Mouse (Mus musculus): ENCODE results near the gene Nrxn3. TPM values are rescaled to one million over a fixed set of nuclear protein-coding genes. Genes with fewer than 3 reads are reported as not detected.

The Nrxn3 gene
- total RNA-seq, 2 experiments from 2014 or later, result 214 to 265 TPM

- intact Hi-C loops (cut with DNase I), result loop anchor here (10.0 kb wide), 1 partner anchor 400 kb away; no protein-coding TSS in a partner anchor
These were observed 672.6 kb downstream of the Nrxn3 start for GRCm38 (mm10) chr12:89395121-89395792.

GRCm38 (mm10) chr12:89436519-89436918, 713.8 kb downstream of the Nrxn3 start:
- DNase-seq (ENCODE audit: low spot score in 2 of 2), result no peak
- intact Hi-C loops (cut with DNase I), result no loop called here

More at GRCm38 (mm10) chr12:89395121-89395792, 672.6 kb downstream of the Nrxn3 start:
- DNase-seq (ENCODE audit: low spot score in 2 of 2), result peak; percentile 46 to 54

DNA sequence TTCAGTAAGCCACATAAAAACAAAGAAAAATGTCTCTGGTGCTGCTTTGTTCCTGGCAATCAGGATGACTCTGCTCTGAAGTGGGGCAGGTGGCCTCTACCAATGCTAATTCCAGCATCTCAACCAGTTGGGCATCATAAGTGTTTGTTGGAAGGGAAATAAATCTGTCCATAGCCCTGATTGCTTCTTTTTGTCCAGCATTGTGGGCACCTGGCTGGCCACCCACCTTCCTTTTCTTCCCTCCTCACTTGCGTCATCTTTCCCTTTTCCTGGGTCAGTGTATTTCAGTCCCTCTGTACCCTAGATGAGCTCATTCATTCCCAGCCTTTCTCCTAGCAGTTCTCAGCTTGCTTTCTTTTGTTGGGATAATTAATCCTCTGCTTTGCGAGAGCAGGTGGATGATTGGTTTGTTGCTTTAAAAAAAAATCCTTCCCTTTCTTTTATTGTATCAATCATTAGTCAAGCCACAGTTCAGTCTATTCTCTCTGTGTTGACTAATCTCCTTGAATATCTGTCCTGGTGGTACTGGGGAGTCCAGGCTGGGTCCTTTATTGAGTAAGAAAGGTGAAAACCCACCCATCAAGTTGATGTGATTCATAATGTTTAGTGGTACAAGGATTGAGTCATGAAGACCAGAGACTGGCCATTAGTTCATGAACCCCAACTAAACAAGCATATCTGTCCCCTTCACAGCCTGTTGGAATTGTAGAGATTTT, 719.8 kb downstream of the Nrxn3 start:
- no peak for DNase-seq (ENCODE audit: low spot score in 2 of 2)
- intact Hi-C loops (cut with DNase I), result no loop called here

DNA sequence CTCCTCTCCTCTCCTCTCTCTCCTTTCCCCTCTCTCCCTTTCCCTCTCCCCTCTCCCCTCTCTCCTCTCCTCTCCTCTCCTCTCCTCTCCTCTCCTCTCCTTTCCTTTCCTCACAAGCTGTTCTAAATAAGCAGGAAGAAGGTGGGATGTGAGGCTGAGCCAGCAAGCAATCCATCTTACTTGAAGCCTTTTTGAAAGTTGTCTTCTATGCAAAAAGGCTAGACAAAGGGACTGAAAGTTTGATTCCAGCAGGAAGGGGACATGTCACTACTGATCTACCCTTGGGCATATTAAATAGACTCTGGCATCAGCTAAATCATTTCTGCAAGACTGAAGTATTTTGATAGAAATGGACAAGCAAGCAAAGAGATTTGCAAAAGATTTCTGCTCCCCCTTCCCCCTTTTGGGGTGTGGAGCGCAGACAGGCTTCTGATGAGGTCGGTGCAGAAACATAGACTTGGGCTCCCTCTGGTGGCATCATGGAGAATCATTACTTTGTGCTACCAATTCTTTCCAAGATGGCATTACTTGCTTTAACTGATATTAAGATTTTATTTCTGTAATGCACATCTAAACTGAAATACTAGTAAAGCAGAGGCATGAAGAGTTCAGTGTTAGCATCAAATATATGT, 728.1 kb downstream of the Nrxn3 start:
- DNase-seq (ENCODE audit: low spot score in 2 of 2), result peak in 1 of 2 experiments; percentile 48
- intact Hi-C loops (cut with DNase I), result no loop called here

DNA sequence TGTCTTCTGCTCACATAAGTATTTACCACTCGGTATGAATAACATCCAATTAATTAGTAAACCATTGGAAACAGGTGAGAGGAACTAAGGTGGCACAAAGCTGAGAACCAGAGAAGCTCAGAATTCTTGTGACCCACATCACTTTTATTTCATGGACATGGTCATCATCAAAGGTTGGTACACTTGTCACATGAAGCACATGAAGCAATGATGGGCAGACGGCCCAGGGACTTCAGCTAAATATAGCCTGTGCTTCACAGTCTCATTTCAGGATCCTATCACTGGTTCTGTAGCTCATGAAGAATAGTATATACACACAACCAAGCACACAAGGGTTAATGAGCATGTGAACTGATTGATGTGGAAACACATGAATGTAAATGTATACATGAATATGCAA, 747.5 kb downstream of the Nrxn3 start:
- DNase-seq (ENCODE audit: low spot score in 2 of 2), result no peak
- intact Hi-C loops (cut with DNase I), result no loop called here

DNA sequence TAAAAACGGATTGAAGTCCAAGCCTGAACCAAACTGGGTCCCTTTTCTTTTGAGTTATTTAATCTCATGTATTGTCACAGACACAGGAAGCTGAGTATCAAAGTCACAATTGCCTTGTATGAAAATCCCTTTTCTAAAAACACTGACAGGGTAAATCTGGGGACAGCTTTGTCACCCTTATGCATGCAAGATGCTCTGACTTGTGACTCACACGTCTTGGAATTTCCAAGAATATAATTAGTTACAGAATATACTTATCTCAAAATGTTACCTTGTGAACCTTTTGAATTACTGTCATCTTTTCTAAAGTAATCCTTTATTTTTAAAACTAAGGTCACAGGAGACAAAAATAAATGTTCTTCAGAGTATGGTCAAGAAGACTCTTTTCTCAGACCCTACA, 748.6 kb downstream of the Nrxn3 start:
- intact Hi-C loops (cut with DNase I), result no loop called here
- DNase-seq (ENCODE audit: low spot score in 2 of 2), result no peak

GRCm38 (mm10) chr12:89471874-89472273, 749.2 kb downstream of the Nrxn3 start:
- no peak for DNase-seq (ENCODE audit: low spot score in 2 of 2)
- intact Hi-C loops (cut with DNase I), result no loop called here

DNA sequence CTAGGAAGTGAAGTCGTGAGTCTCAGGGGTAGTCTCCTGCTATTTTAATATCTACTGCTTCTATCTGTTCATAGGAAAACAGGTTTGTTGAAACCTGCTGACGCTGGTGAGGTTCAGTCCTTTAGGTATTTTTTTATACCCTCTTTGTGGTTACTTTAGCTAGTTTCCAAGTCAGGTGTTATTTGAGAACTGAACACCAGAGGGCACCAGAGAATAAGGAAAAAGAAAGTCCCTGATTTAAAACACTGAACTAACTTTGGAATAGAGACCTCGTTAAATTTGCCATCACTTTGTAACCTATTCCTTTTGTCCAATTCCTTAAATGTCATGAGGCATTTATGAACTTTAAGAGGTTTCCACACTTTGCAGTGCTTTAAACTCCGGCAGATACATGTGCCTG, 756.4 kb downstream of the Nrxn3 start:
- intact Hi-C loops (cut with DNase I), result no loop called here
- DNase-seq (ENCODE audit: low spot score in 2 of 2), result no peak

DNA sequence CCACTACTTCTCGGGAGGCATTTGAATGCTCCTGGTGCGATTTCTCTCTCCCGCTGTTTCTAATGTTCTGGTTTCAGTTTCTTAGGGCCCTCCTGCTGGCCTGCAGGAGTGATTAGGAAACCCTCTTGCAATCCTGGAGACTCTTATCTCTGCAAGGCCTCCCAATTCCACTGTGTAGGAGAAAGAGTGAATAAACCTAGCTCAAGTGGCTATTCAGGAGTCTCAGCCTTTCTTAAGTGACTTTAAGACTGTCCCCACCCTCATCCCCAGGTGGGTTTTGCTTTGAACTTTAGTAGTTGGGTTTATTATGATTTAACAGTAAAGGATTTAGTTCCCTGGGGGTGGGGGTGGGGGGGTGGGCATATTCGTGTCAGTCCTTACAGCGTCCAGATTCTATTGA, 759.5 kb downstream of the Nrxn3 start:
- intact Hi-C loops (cut with DNase I), result no loop called here
- no peak for DNase-seq (ENCODE audit: low spot score in 2 of 2)

GRCm38 (mm10) chr12:89504026-89504425, 781.4 kb downstream of the Nrxn3 start:
- intact Hi-C loops (cut with DNase I), result loop anchor here (10.0 kb wide), 1 partner anchor 1821 kb away; no protein-coding TSS in a partner anchor
- DNase-seq (ENCODE audit: low spot score in 2 of 2), result no peak

GRCm38 (mm10) chr12:89505121-89505764, 782.6 kb downstream of the Nrxn3 start:
- peak; percentile 23 to 50 for DNase-seq (ENCODE audit: low spot score in 2 of 2)
- intact Hi-C loops (cut with DNase I), result loop anchor here (10.0 kb wide), 1 partner anchor 1820 kb away; no protein-coding TSS in a partner anchor

GRCm38 (mm10) chr12:89508970-89509369, 786.3 kb downstream of the Nrxn3 start:
- intact Hi-C loops (cut with DNase I), result loop anchor here (10.0 kb wide), 1 partner anchor 1816 kb away; no protein-coding TSS in a partner anchor
- DNase-seq (ENCODE audit: low spot score in 2 of 2), result no peak

DNA sequence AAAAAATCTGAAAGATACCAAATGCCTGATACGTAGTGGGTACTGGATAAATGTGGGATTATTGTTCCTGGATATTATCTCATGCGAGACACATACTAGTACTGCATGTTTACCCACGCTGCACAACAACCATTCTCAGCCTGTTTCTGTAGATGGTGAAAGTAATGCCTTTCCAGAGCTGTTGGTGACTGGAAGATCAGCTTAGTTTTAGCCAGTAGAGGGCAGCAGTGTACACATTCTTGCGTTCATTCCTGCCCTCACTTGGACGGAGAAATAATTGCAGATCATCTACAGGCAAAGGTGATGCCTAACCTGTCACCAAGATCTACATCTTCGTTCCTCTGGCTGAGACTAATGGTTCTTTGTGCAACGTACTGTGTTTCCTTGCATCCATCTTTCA, 791.1 kb downstream of the Nrxn3 start:
- DNase-seq (ENCODE audit: low spot score in 2 of 2), result peak; percentile 30 to 55
- intact Hi-C loops (cut with DNase I), result no loop called here

DNA sequence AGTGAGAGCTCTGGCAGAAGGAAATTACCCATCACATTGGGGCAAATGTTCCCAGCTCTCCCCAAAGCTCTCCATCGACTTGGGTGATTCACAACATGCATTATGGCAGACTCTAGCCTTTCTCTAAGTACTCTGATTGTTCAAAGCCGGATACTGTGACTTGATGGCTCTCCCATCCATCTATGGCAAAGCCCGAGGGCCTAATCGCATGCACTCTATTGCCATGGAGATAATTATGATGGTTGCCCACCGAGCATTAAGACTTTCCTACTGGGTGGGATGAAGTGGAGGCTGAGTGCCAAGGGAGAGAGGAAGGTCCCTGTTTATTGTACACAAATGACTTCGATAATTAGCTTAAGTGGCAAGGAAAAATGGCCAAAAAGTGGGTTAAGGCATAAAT, 793.4 kb downstream of the Nrxn3 start:
- intact Hi-C loops (cut with DNase I), result no loop called here
- DNase-seq (ENCODE audit: low spot score in 2 of 2), result no peak

DNA sequence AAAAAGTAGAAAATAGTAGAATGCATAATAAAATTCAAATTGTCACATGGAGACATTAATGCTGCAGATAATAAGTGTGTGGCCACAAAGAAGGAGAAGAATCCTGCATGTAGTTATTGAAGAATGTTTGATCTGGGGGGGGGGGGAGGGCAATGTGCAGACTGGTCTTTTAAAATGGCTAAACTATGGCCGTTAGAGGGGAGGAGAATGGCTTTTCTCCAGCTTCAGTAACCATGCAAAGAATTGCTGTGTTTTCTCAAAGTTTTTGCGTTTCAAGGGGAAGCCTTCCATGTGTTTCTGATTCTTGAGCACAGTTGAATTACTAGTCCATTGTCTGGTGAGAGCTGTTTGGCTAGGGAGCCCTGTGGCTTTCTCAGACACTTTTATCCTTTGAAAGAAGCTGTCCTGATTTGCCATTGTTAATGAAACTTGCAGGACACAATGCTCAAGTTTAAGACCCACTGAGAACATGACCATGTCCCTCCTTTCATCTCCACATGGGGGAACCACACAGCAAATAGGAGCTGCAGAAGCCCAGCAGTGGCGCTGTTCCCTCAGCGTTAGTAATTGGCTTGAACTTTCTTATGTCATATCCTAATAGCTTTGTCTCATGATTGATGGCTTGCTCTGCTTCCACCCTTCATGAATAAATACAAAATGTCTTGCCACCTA, 808.1 kb downstream of the Nrxn3 start:
- intact Hi-C loops (cut with DNase I), result no loop called here
- no peak for DNase-seq (ENCODE audit: low spot score in 2 of 2)

- DNase-seq (ENCODE audit: low spot score in 2 of 2), result no peak
- intact Hi-C loops (cut with DNase I), result loop anchor here (10.0 kb wide), 1 partner anchor 264 kb away; no protein-coding TSS in a partner anchor
These were observed 828.6 kb downstream of the Nrxn3 start for GRCm38 (mm10) chr12:89551291-89551690.

GRCm38 (mm10) chr12:89553223-89553880, 830.7 kb downstream of the Nrxn3 start:
- no peak for DNase-seq (ENCODE audit: low spot score in 2 of 2)

GRCm38 (mm10) chr12:89554171-89554570, 831.5 kb downstream of the Nrxn3 start:
- intact Hi-C loops (cut with DNase I), result loop anchor here (10.0 kb wide), 1 partner anchor 261 kb away; no protein-coding TSS in a partner anchor
- DNase-seq (ENCODE audit: low spot score in 2 of 2), result no peak

More at GRCm38 (mm10) chr12:89553223-89553880, 830.7 kb downstream of the Nrxn3 start:
- intact Hi-C loops (cut with DNase I), result loop anchor here (10.0 kb wide), 1 partner anchor 261 kb away; no protein-coding TSS in a partner anchor

All from left cerebral cortex, postnatal 36 days (tissue).